Mouse (Mus musculus) bone marrow, adult 2 months (tissue): ENCODE data around the gene Dclre1c.
"Not testable (repeated sequence)": the region's sequence is repeated elsewhere in the genome, so short reads cannot be mapped to it uniquely, and the experiment has no call there.

Experiments
- CTCF ChIP-seq: fragments of 200-500 bp; IDR thresholded peaks from 2 replicates; pipeline ENCODE4 v1.5.1; 2011; ENCODE audit warnings: low read length, control low read depth; ENCODE audit not compliant: control insufficient read depth, insufficient read depth
- POLR2A ChIP-seq: fragments of 200-500 bp; IDR thresholded peaks from 2 replicates; pipeline ENCODE4 v1.6.1; 2011; ENCODE audit warnings: low read depth, mild to moderate bottlenecking, control low read depth, low read length, borderline replicate concordance; ENCODE audit not compliant: control insufficient read depth

GRCm38 (mm10) chr2:3397110-3397509, 26.8 kb upstream of the Dclre1c start, which contains the start of gene Olah:
- not testable (repeated sequence) for TF ChIP-seq CTCF, POLR2A
